Mouse (Mus musculus) left cerebral cortex, adult 8-10 months (tissue): ENCODE measurements around the gene Cpne8. TPM values are rescaled to one million over a fixed set of nuclear protein-coding genes. Genes with fewer than 3 reads are reported as not detected.

ENCODE experiments used
- DNase-seq, 2 experiments: peaks; one replicate each; pipeline ENCODE4 v3.0.0; 2022; ENCODE audit warnings: low spot score in 2 of 2
- total RNA-seq, 4 experiments: library from RNA; stranded (reverse); gene quantifications; 2 replicates each; pipeline ENCODE4 v1.2.4; 2022

The Cpne8 gene
- total RNA-seq, result 10 to 100 TPM; 21.3 to 27.1 (median 22.1) TPM

GRCm38 (mm10) chr15:90678985-90679759, at the start of gene Cpne8:
TSS of gene Cpne8 (minus strand) at chr15:90679432.
- peak; percentile 44 to 46 for DNase-seq

- DNase-seq, result no peak
Measured at GRCm38 (mm10) chr15:90717717-90718116, 38.5 kb upstream of the Cpne8 start.

- DNase-seq, result no peak
Measured at GRCm38 (mm10) chr15:90709296-90709695, 30.1 kb upstream of the Cpne8 start.

GRCm38 (mm10) chr15:90704314-90704713, 25.1 kb upstream of the Cpne8 start:
- DNase-seq, result no peak

GRCm38 (mm10) chr15:90703502-90704232, 24.4 kb upstream of the Cpne8 start:
- DNase-seq, result no peak

GRCm38 (mm10) chr15:90686770-90687169, 7.5 kb upstream of the Cpne8 start:
- no peak for DNase-seq

GRCm38 (mm10) chr15:90679760-90680579, 738 bp upstream of the Cpne8 start:
- DNase-seq, result peak in 1 of 2 experiments; percentile 58

GRCm38 (mm10) chr15:90678488-90678887, 744 bp downstream of the Cpne8 start:
- DNase-seq, result no peak

- DNase-seq, result no peak
Measured at GRCm38 (mm10) chr15:90669494-90669893, 9.7 kb downstream of the Cpne8 start.

GRCm38 (mm10) chr15:90666893-90667292, 12.3 kb downstream of the Cpne8 start:
- DNase-seq, result no peak

GRCm38 (mm10) chr15:90664615-90665014, 14.6 kb downstream of the Cpne8 start:
- no peak for DNase-seq

GRCm38 (mm10) chr15:90663631-90664030, 15.6 kb downstream of the Cpne8 start:
- DNase-seq, result no peak

- DNase-seq, result no peak
Measured at GRCm38 (mm10) chr15:90660723-90661122, 18.5 kb downstream of the Cpne8 start.

- no peak for DNase-seq
Measured at GRCm38 (mm10) chr15:90658053-90658452, 21.2 kb downstream of the Cpne8 start.

- DNase-seq, result no peak
Measured at GRCm38 (mm10) chr15:90656521-90656920, 22.7 kb downstream of the Cpne8 start.

- DNase-seq, result no peak
Measured at GRCm38 (mm10) chr15:90647011-90647577, 32.1 kb downstream of the Cpne8 start.

GRCm38 (mm10) chr15:90646326-90646725, 32.9 kb downstream of the Cpne8 start:
- no peak for DNase-seq

- DNase-seq, result no peak
Measured at GRCm38 (mm10) chr15:90645828-90646227, 33.4 kb downstream of the Cpne8 start.

- no peak for DNase-seq
Measured at GRCm38 (mm10) chr15:90624201-90624600, 55.0 kb downstream of the Cpne8 start.

- no peak for DNase-seq
Measured at GRCm38 (mm10) chr15:90622005-90622404, 57.2 kb downstream of the Cpne8 start.

- no peak for DNase-seq
Measured at GRCm38 (mm10) chr15:90619736-90620135, 59.5 kb downstream of the Cpne8 start.
